Mouse (Mus musculus) embryonic facial prominence, embryonic 10.5 days (tissue): Measurements from ENCODE around the gene Shisa8. TPM values are rescaled to one million over a fixed set of nuclear protein-coding genes. Genes with fewer than 3 reads are reported as not detected.
A peak's percentile ranks its signal among the peaks of the same experiment; 100 is the strongest.

Source experiments
- DNase-seq: peaks from one replicate; pipeline ENCODE4 v3.0.0-alpha.2; 2017; ENCODE audit warnings: low spot score
- H3K27ac ChIP-seq: fragments of 300-500 bp; sonication (generic); replicated peaks from 2 replicates; pipeline ENCODE4 v1.5.1; 2016; ENCODE audit warnings: mild to moderate bottlenecking
- H3K27me3 ChIP-seq: fragments of 300-500 bp; sonication (generic); replicated peaks from 2 replicates; pipeline ENCODE4 v1.6.1; 2016; ENCODE audit warnings: low read depth, mild to moderate bottlenecking; ENCODE audit not compliant: poor library complexity, severe bottlenecking
- H3K36me3 ChIP-seq: fragments of 300-500 bp; sonication (generic); replicated peaks from 2 replicates; pipeline ENCODE4 v1.6.1; 2016; ENCODE audit warnings: mild to moderate bottlenecking, moderate library complexity
- H3K4me1 ChIP-seq: fragments of 300-500 bp; sonication (generic); 2 replicates; pipeline ENCODE4 v1.6.1; 2016
- H3K4me3 ChIP-seq: fragments of 300-500 bp; sonication (generic); 2 replicates; pipeline ENCODE4 v1.5.1; 2016; ENCODE audit warnings: mild to moderate bottlenecking, moderate library complexity
- H3K9me3 ChIP-seq: fragments of 300-500 bp; sonication (generic); 2 replicates; pipeline ENCODE4 v1.6.1; 2016; ENCODE audit warnings: mild to moderate bottlenecking
- WGBS: fragments of 180-500 bp; shearing (Covaris S2); methylation state at CpG from one replicate; pipeline ENCODE4 v1.1.7; 2016; 5-methylcytosine and 5-hydroxymethylcytosine counted together
- polyA plus RNA-seq: library from polyadenylated mRNA; unstranded; fragments of >200 nt; fragmentation: Nextera tagmentation; extraction: Ambion mirVana; gene quantifications from 2 replicates; pipeline ENCODE4 v1.2.1, GENCODE M21; 2016

Gene Shisa8
- polyA plus RNA-seq, 1 experiment from 2014 or later: 0.35 TPM

DNA sequence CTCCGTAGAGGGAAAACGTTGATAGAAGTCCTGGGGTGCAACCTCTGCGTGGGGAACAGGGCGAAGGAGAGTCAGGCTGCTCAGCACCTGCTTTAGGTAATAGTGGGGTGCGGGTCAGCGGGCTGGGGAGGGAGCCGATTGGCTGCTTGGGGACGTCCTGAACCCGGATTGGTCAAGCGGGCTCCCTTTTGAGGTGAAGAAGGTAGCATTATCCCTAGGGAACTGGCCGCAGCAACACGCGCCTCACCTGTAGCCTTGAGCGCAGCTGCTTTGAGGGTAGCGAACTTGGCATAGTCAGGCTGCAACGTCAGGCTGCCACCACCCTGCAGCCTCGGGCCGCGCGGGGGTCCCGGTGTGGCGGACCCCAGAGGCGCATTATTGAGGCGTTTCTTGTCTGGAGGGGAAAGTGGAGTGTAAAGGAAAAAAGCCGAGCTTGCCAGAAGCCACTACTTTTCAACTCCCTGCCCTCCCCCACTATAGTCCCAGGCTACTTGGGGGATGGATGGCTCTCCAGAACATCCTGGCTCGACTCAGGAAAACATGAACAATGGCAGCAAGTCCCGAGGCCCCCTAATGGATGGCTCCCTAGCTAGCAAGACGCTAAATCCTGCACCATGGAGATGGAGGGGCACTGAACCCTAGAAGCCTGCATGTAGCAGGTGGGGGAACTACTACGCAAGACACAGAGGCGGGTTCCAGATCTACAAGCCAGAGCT is 5.0 kb downstream of the Shisa8 start:
- H3K36me3 ChIP-seq: peaks cover 47% of the 10 kb centered on the region
- WGBS: 11% methylated on average over 30 of the region's 30 CpGs
- H3K4me3 ChIP-seq: peak overlapping the region; percentile 33

DNA sequence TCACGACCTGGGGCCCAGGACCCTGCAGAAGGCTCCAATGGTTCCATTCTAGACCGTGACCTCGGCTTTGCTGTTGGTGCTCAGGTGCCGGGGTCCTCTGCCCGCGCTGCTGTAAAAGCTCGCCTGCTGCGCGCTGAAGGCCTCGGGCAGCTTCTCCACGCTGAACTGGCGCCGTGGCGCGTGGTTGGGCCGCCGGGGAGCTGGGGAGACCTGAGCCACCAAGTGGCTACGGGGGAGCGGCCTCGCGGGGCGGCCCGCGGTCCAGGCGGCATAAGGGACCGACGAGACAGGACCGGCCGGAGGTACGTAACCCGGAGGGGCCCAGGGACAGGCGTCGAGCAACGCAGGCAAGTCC is 5.5 kb downstream of the Shisa8 start:
- Histone ChIP-seq H3K27ac (no peak overlapping the region), H3K36me3 (peaks cover 53% of the 10 kb centered on the region), H3K4me1 (peaks cover 49% of the 10 kb centered on the region), H3K9me3 (no peaks in the 10 kb centered on the region), H3K4me3 (peak overlapping the region; percentile 33), H3K27me3 (peaks cover 76% of the 10 kb centered on the region)
- no peak for DNase-seq
- 8% methylated on average over 34 of the region's 34 CpGs for WGBS

More for the DNA sequence above, 5.0 kb downstream of the Shisa8 start:
- Histone ChIP-seq H3K9me3 (no peaks in the 10 kb centered on the region), H3K4me1 (peaks cover 54% of the 10 kb centered on the region), H3K27me3 (peaks cover 82% of the 10 kb centered on the region), H3K27ac (no peak overlapping the region)
- no peak for DNase-seq

DNA sequence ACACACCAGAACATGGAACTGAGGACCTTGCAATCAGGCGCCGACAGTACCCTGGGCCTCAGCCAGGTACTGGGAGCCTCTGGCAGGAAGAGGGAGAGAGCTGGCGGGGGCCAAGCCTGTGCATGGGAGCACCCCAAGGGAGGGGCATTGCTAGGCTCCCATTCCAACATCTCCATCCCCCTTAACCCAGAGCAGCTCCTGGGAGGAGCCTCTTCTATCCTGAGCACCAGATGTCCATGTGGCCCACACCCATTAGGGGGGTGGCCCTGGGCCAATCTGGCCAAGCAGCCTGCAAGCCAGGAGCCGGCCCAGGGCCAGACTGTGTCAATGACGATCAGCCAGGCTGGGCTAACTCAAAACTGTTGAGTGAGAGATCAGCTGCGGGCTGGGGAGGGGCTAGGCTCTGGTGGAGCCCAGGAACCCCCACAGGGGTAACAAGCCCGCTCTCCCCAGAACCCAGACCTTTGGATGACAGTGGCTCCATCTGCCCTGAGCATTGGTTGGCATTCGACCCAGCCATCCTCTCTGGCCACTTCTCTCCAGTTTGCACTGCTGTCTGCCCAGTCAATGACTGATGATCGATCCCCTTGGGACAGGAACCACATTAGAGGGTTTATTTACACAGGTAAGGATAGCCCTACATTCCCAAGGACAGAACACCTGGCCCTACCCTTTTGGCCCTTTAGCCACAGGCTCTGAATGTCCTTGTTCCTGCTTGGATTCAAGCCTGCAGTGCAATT is 6.1 kb downstream of the Shisa8 start:
- H3K4me1 ChIP-seq: peaks cover 43% of the 10 kb centered on the region
- H3K27me3 ChIP-seq: peaks cover 71% of the 10 kb centered on the region
- no peak overlapping the region for H3K4me3 ChIP-seq
- no peaks in the 10 kb centered on the region for H3K9me3 ChIP-seq
- H3K27ac ChIP-seq: no peak overlapping the region
- H3K36me3 ChIP-seq: peaks cover 58% of the 10 kb centered on the region
- WGBS: 58% methylated on average over 9 of the region's 9 CpGs
- DNase-seq: no peak

DNA sequence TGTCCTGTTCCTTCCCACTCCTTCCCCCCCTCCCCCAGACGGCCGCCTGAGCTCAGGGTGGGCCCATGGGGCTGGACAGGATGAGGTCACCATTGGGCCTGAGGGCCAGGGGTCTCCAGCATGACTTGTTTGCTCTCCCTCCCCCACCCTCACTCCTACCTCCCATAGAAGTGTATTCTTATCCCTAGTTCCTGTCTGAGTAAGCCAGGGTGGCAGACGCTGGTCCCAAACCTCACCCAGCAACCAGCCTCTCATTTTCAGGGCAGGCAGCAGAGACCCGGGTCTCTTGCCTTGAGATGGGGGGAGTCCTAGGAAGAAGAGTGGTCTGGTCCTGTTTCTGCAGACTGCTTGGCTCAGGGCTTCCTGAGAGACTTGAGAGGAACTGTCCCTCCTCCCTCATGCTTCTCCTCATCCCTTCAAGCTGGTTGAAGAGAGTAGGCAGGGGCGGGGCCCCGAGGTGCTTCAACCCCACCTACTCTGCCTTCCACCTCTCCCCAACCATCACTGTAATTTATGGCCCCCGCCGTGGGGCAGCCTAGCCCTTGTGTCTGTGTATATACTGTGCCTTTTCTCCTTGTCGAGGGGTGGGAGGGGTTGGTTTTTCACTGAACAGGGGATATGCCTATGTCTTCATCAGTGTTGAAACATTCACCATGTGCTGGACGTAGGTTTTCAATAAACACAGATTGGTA is 7.8 kb downstream of the Shisa8 start:
- no peak overlapping the region for H3K4me3 ChIP-seq
- no peaks in the 10 kb centered on the region for H3K9me3 ChIP-seq
- peaks cover 31% of the 10 kb centered on the region for H3K4me1 ChIP-seq
- DNase-seq: no peak
- H3K27ac ChIP-seq: 0 out of 2 replicates have a peak overlapping the region, but pooled peaks have one; percentile 1
- H3K27me3 ChIP-seq: peaks cover 53% of the 10 kb centered on the region
- 54% methylated on average over 10 of the region's 10 CpGs for WGBS
- peaks cover 75% of the 10 kb centered on the region for H3K36me3 ChIP-seq

DNA sequence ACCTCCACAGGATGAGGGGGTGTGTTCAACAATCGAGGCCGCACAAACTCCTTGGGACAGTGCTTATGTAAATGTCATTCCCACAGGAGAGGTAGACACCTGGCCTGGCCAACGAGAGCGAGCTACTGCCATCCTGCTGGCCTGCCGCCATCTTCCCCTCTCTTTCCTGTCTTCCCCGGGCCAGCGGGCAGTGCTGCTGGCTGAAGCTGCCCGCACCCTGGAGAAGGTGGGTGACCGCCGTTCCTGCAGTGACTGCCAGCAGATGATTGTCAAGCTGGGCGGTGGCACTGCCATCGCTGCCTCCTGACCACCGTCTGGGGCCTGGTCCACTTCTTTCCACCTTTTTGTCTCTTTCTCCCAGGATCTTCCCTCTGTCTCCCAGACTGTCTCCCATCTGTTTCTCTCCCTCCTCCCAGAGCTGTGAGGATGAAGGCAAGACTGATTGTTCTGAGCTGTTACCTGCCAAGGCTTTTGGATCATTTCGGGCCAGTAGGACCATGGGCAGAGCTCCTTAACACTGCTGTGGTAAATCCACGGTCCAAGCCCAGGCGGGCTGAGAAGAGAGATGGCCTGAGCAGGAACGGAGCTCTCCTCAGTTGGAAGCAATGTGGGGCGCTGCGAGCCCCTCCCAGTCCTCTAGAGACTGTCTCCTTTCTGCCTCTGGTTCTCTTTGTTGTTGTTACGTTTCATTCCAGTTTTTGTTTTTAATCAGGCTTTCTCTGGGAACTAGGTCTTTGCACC is 8.8 kb downstream of the Shisa8 start:
- H3K27ac ChIP-seq: 0 out of 2 replicates have a peak overlapping the region, but pooled peaks have one; percentile 10
- H3K9me3 ChIP-seq: no peaks in the 10 kb centered on the region
- H3K36me3 ChIP-seq: peaks cover 86% of the 10 kb centered on the region
- peaks cover 43% of the 10 kb centered on the region for H3K27me3 ChIP-seq
- H3K4me3 ChIP-seq: no peak overlapping the region
- no peak for DNase-seq
- WGBS: 77% methylated on average over 20 of the region's 20 CpGs
- H3K4me1 ChIP-seq: peaks cover 31% of the 10 kb centered on the region

DNA sequence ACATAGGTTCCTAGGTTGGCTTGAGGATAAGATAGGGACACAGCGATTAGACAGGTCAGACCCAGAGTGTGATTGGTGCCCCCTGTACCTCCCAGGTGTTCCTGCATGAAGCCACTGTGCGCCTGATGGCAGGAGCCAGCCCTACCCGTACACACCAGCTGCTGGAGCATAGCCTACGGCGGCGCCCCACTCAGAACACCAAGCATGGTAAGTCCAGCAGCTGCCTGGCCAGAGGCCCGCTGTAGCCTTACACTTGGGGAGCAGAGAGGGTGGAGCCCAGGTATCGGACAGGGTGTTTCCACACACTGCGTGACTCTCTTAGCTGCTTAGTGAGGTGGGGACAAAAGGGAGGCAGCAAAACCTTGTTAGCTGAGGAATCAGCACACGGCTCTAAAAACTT is 9.5 kb downstream of the Shisa8 start:
- H3K36me3 ChIP-seq: peaks cover 92% of the 10 kb centered on the region
- H3K4me1 ChIP-seq: peaks cover 31% of the 10 kb centered on the region
- no peaks in the 10 kb centered on the region for H3K9me3 ChIP-seq
- no peak for DNase-seq
- WGBS: 96% methylated on average over 10 of the region's 10 CpGs
- peaks cover 36% of the 10 kb centered on the region for H3K27me3 ChIP-seq
- no peak overlapping the region for H3K4me3 ChIP-seq
- no peak overlapping the region for H3K27ac ChIP-seq

DNA sequence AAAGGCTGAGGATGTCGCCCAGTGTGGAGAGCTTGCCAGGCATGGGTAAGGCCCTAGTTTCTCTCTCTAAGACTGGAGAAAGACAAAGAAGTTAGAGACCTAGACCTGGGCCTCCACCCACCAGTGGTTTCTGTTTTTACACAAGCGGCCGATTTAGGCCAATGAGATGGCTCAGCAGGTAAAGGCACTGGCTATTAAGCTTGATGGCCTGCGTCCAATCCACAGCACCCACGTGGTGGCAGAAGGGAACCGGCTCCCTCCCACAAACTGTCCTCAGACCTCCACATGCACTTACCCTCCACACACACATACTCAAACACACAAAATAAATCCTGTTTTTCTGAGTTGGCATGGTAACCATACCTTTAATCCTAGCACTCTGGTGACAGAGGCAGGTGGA is 10.5 kb downstream of the Shisa8 start:
- Histone ChIP-seq H3K4me1 (peaks cover 22% of the 10 kb centered on the region), H3K4me3 (no peak overlapping the region), H3K27me3 (peaks cover 26% of the 10 kb centered on the region), H3K27ac (no peak overlapping the region), H3K36me3 (peaks cover 99% of the 10 kb centered on the region), H3K9me3 (no peaks in the 10 kb centered on the region)
- 93% methylated on average over 6 of the region's 6 CpGs for WGBS
- DNase-seq: no peak

DNA sequence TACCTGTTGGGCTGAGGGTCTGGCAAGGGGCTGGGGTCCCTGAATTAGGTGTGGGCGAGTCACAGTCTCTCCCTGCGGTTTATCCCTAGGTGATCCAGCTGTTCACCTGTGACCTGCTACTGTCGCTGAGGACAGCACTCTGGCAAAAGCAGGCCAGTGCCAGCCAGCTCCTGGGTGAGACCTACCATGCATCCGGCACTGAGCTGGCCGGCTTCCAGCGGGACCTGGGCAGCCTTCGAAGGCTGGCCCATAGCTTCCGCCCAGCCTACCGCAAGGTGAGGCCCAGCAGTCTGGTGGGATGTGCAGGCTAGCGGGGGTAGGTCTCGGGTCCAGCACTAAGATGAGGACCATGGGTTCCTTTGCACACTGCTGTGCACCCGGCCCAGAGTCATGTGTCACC is 13.1 kb downstream of the Shisa8 start:
- Histone ChIP-seq H3K4me3 (no peak overlapping the region), H3K9me3 (no peaks in the 10 kb centered on the region), H3K27ac (no peak overlapping the region), H3K36me3 (peaks cover 100% of the 10 kb centered on the region), H3K4me1 (peaks cover 8% of the 10 kb centered on the region), H3K27me3 (peaks cover under 1% of the 10 kb centered on the region)
- no peak for DNase-seq
- WGBS: 92% methylated on average over 12 of the region's 12 CpGs

DNA sequence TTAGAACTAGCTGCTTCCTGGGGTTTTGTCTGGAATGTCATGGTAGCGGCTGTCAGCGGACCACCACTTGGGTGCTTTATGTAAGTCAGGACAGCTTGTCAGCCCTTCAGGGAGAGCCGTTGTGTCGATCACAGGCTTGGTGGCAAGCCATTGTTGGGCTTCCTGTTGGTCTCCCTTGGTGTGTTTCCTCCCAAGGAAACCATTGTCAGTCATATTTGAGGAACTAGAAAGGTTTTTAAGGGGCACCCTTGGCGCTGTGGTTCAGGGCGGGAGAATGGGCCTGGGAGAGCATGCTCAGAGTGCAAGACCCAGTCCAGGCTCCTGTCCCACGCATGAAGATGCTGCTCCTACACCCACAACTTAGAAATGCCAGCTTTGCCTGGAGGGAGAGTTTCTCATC is 14.3 kb downstream of the Shisa8 start:
- 92% methylated on average over 7 of the region's 7 CpGs for WGBS
- H3K36me3 ChIP-seq: peaks cover 100% of the 10 kb centered on the region
- no peaks in the 10 kb centered on the region for H3K4me1 ChIP-seq
- no peak overlapping the region for H3K27ac ChIP-seq
- no peaks in the 10 kb centered on the region for H3K9me3 ChIP-seq
- no peak for DNase-seq
- H3K4me3 ChIP-seq: no peak overlapping the region
- H3K27me3 ChIP-seq: no peaks in the 10 kb centered on the region

DNA sequence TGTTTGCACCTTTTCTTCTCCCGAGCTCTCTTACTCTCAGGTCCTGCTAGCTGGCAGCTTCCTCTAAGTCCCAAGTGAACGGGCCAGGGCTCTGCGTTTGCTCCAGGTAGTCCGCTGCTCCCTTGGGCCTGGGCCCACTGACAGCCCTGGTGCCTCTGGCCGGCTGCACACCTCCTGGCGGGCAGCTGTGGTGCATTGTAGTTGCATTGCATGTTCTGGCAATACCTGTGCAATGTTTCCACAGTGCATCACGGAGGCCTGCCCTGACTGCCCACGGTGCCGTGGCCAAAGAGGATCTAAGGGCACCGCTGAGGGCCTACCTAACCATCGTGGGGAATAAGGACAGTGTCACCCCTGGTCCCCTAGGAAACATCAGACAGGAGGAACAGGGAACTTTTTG is 14.7 kb downstream of the Shisa8 start:
- no peak for DNase-seq
- no peaks in the 10 kb centered on the region for H3K4me1 ChIP-seq
- 95% methylated on average over 11 of the region's 11 CpGs for WGBS
- no peaks in the 10 kb centered on the region for H3K9me3 ChIP-seq
- no peak overlapping the region for H3K27ac ChIP-seq
- H3K4me3 ChIP-seq: no peak overlapping the region
- peaks cover 100% of the 10 kb centered on the region for H3K36me3 ChIP-seq
- H3K27me3 ChIP-seq: no peaks in the 10 kb centered on the region

DNA sequence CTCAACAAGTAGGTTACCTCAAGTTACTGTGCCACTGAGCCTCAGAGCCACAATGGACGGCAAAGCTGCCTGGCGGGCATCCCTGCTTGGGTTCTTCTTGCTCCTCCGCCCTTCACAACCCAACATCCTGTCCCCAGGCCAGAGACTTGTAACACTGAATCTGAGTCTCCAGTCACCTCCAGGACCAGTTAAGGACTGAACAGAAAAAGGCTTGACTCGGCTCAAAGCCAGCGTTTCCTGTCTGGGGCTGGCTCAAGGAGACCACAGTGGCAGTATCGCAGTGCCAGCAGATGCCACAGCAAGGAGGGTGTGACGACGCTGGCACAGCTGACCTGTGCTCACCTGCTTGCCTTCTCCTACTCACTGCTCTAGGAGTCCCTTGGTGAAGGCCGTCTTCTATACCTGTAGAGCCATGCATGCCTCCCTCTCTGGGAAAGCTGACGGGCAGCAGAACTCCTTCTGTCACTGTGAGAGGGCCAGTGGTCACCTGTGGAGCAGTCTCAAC is 15.3 kb downstream of the Shisa8 start:
- no peak overlapping the region for H3K27ac ChIP-seq
- H3K36me3 ChIP-seq: peaks cover 100% of the 10 kb centered on the region
- no peak overlapping the region for H3K4me3 ChIP-seq
- no peaks in the 10 kb centered on the region for H3K9me3 ChIP-seq
- 95% methylated on average over 10 of the region's 10 CpGs for WGBS
- H3K27me3 ChIP-seq: no peaks in the 10 kb centered on the region
- no peaks in the 10 kb centered on the region for H3K4me1 ChIP-seq
- no peak for DNase-seq

DNA sequence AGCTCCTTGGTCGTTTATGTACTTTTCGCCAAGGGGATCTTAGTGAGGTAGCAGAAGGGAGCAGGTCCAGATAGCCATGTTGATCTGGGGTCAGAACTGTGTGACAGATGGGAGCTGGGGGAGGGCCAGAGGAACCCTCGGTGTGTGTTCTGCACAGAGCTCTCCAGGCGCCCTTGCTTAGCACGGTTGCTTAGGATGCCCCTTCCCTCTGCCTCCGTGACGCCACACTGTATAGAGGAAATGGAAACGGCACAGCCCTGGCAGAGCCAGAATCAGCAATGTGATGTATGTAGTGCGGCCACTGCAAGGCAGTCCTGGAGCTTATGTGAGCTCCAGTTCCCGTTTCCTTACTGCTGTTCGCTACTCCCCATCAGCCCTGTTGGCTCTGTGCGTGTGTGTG is 16.3 kb downstream of the Shisa8 start:
- Histone ChIP-seq H3K4me1 (no peaks in the 10 kb centered on the region), H3K27me3 (no peaks in the 10 kb centered on the region), H3K36me3 (peaks cover 100% of the 10 kb centered on the region), H3K4me3 (no peak overlapping the region), H3K9me3 (no peaks in the 10 kb centered on the region), H3K27ac (no peak overlapping the region)
- no peak for DNase-seq
- 90% methylated on average over 12 of the region's 12 CpGs for WGBS
